Mouse (Mus musculus) MEL (cell line): ENCODE measurements at regions not wholly inside any gene's neighbourhood (a gene's known extent, or its start where the extent isn't known, plus 50 kb on each side); places are given as distances from the start of the nearest gene placed in this dataset.

ENCODE experiments used
- DNase-seq: peaks from one replicate; pipeline ENCODE4 v3.0.0; 2011; ENCODE audit warnings: low read depth, low spot score
- H3K27ac ChIP-seq: 2 replicates; pipeline ENCODE4 v1.5.1; 2012; ENCODE audit warnings: low read depth, mild to moderate bottlenecking, control low read depth, low read length, moderate library complexity; ENCODE audit not compliant: control insufficient read depth
- H3K27me3 ChIP-seq, 2 experiments: fragments of 150-350 bp in 1 of 2; sonication (generic) in 1 of 2; 2 replicates each; pipeline ENCODE4 v1.6.1; 2012; ENCODE audit warnings: low read length in 2 of 2, mild to moderate bottlenecking in 2 of 2, improper control_type of control experiment in 1 of 2, moderate library complexity in 1 of 2; ENCODE audit not compliant: insufficient read depth in 2 of 2, control insufficient read depth in 1 of 2
- H3K36me3 ChIP-seq, 2 experiments: 2 replicates each; pipeline ENCODE4 v1.6.1; 2012 to 2014; ENCODE audit warnings: low read length in 2 of 2, improper control_type of control experiment in 1 of 2, inconsistent platforms in 1 of 2, mild to moderate bottlenecking in 1 of 2; ENCODE audit not compliant: insufficient read depth in 2 of 2, control insufficient read depth in 1 of 2
- H3K4me1 ChIP-seq, 2 experiments: fragments of 150-350 bp in 1 of 2; sonication (generic) in 1 of 2; 2 replicates each; pipeline ENCODE4 v1.6.1; 2012; ENCODE audit warnings: low read length in 2 of 2, improper control_type of control experiment in 1 of 2, mild to moderate bottlenecking in 1 of 2; ENCODE audit not compliant: insufficient read depth in 2 of 2, control insufficient read depth in 1 of 2
- H3K4me3 ChIP-seq, 2 experiments: fragments of 150-350 bp in 1 of 2; sonication (generic) in 1 of 2; 2 replicates each; pipeline ENCODE4 v1.5.1; 2012; ENCODE audit warnings: low read depth in 2 of 2, low read length in 2 of 2, mild to moderate bottlenecking in 2 of 2, moderate library complexity in 2 of 2, control low read depth in 1 of 2, improper control_type of control experiment in 1 of 2; ENCODE audit not compliant: control insufficient read depth in 1 of 2, insufficient read depth in 1 of 2
- H3K79me2 ChIP-seq: 2 replicates; pipeline ENCODE4 v1.6.1; 2012; ENCODE audit warnings: mild to moderate bottlenecking, low read length, moderate library complexity; ENCODE audit not compliant: control insufficient read depth, poor library complexity, insufficient read depth
- H3K9ac ChIP-seq: 2 replicates; pipeline ENCODE4 v1.6.1; 2012; ENCODE audit warnings: low read depth, mild to moderate bottlenecking, control low read depth, low read length, moderate library complexity; ENCODE audit not compliant: control insufficient read depth, poor library complexity, severe bottlenecking
- H3K9me3 ChIP-seq: fragments of 150-350 bp; sonication (generic); replicated peaks from 2 replicates; pipeline ENCODE4 v1.6.1; 2012; ENCODE audit warnings: mild to moderate bottlenecking, low read length, improper control_type of control experiment, moderate library complexity; ENCODE audit not compliant: insufficient read depth
- BHLHE40 ChIP-seq: IDR thresholded peaks from 2 replicates; pipeline ENCODE4 v1.6.1; 2012; ENCODE audit warnings: low read depth, mild to moderate bottlenecking, inconsistent platforms, low read length, improper control_type of control experiment, borderline replicate concordance
- CHD2 ChIP-seq: IDR thresholded peaks from 2 replicates; pipeline ENCODE4 v1.6.1; 2011; ENCODE audit warnings: low read length, improper control_type of control experiment
- CTCF ChIP-seq, 3 experiments: IDR thresholded peaks in 2 of 3; conservative IDR thresholded peaks in 1 of 3; 2 replicates each; pipeline ENCODE4 v1.5.1; 2011 to 2012; ENCODE audit warnings: low read length in 3 of 3, low read depth in 2 of 3, mild to moderate bottlenecking in 2 of 3, improper control_type of control experiment in 1 of 3, inconsistent platforms in 1 of 3, mixed read lengths in 1 of 3, moderate library complexity in 1 of 3; ENCODE audit not compliant: control insufficient read depth in 1 of 3, insufficient read depth in 1 of 3, poor library complexity in 1 of 3, severe bottlenecking in 1 of 3
- E2F4 ChIP-seq: IDR thresholded peaks from 2 replicates; pipeline ENCODE4 v1.6.1; 2011; ENCODE audit warnings: low read depth, low read length, improper control_type of control experiment, borderline replicate concordance
- ELF1 ChIP-seq: IDR thresholded peaks from 2 replicates; pipeline ENCODE4 v1.6.1; 2014; ENCODE audit warnings: low read depth, mild to moderate bottlenecking, inconsistent platforms, low read length, improper control_type of control experiment, moderate library complexity
- HCFC1 ChIP-seq: IDR thresholded peaks from 2 replicates; pipeline ENCODE4 v1.6.1; 2012; ENCODE audit warnings: low read depth, mild to moderate bottlenecking, inconsistent platforms, low read length, improper control_type of control experiment, moderate library complexity
- JUND ChIP-seq: IDR thresholded peaks from 2 replicates; pipeline ENCODE4 v1.6.1; 2011; ENCODE audit warnings: low read depth, mild to moderate bottlenecking, improper control_type of control experiment, low read length
- KAT2A ChIP-seq: conservative IDR thresholded peaks from 2 replicates; pipeline ENCODE4 v1.6.1; 2012; ENCODE audit warnings: low read depth, low read length, improper control_type of control experiment, inconsistent platforms
- MAFK ChIP-seq: IDR thresholded peaks from 2 replicates; pipeline ENCODE4 v1.6.1; 2011; ENCODE audit warnings: low read depth, mild to moderate bottlenecking, low read length, improper control_type of control experiment, borderline replicate concordance
- MAX ChIP-seq: IDR thresholded peaks from 2 replicates; pipeline ENCODE4 v1.6.1; 2011; ENCODE audit warnings: low read length, improper control_type of control experiment
- MAZ ChIP-seq: IDR thresholded peaks from 2 replicates; pipeline ENCODE4 v1.6.1; 2012; ENCODE audit warnings: low read depth, mild to moderate bottlenecking, inconsistent platforms, low read length, improper control_type of control experiment
- MXI1 ChIP-seq: IDR thresholded peaks from 2 replicates; pipeline ENCODE4 v1.6.1; 2011; ENCODE audit warnings: mild to moderate bottlenecking, low read depth, low read length, improper control_type of control experiment
- MYC ChIP-seq: IDR thresholded peaks from 2 replicates; pipeline ENCODE4 v1.6.1; 2011; ENCODE audit warnings: low read depth, mild to moderate bottlenecking, low read length, improper control_type of control experiment, moderate library complexity
- NELFE ChIP-seq: IDR thresholded peaks from 2 replicates; pipeline ENCODE4 v1.6.1; 2011; ENCODE audit warnings: low read depth, low read length, improper control_type of control experiment
- POLR2A ChIP-seq, 2 experiments: IDR thresholded peaks; 2 replicates each; pipeline ENCODE4 v1.6.1; 2011 to 2012; ENCODE audit warnings: low read length in 2 of 2, mild to moderate bottlenecking in 2 of 2, control low read depth in 1 of 2, improper control_type of control experiment in 1 of 2, low read depth in 1 of 2, moderate library complexity in 1 of 2; ENCODE audit not compliant: control insufficient read depth in 1 of 2, insufficient read depth in 1 of 2, poor library complexity in 1 of 2
- POLR2AphosphoS5 ChIP-seq: IDR thresholded peaks from 2 replicates; pipeline ENCODE4 v1.6.1; 2012; ENCODE audit warnings: low read depth, borderline replicate concordance, mild to moderate bottlenecking, inconsistent platforms, low read length, moderate library complexity, mixed read lengths
- RCOR1 ChIP-seq: IDR thresholded peaks from 2 replicates; pipeline ENCODE4 v1.6.1; 2012; ENCODE audit warnings: low read depth, mild to moderate bottlenecking, inconsistent platforms, low read length, improper control_type of control experiment
- TCF12 ChIP-seq: IDR thresholded peaks from 2 replicates; pipeline ENCODE4 v1.6.1; 2014; ENCODE audit warnings: low read depth, mild to moderate bottlenecking, inconsistent platforms, low read length, improper control_type of control experiment, moderate library complexity
- ZKSCAN1 ChIP-seq: IDR thresholded peaks from 2 replicates; pipeline ENCODE4 v1.6.1; 2012; ENCODE audit warnings: low read depth, mild to moderate bottlenecking, inconsistent platforms, low read length, improper control_type of control experiment, moderate library complexity
- ZMIZ1 ChIP-seq: IDR thresholded peaks from 2 replicates; pipeline ENCODE4 v1.6.1; 2012; ENCODE audit warnings: low read depth, mild to moderate bottlenecking, inconsistent platforms, low read length, improper control_type of control experiment, moderate library complexity

GRCm38 (mm10) chr12:113421716-113422595 lies 67.4 kb upstream of the Adam6b start:
- Histone ChIP-seq H3K4me1 (no peaks in the 10 kb centered on the region), H3K9ac (no peak overlapping the region), H3K9me3 (no peaks in the 10 kb centered on the region), H3K79me2 (no peaks in the 10 kb centered on the region)
- TF ChIP-seq RCOR1 (no peak), E2F4 (no peak), MXI1 (no peak), MAFK (no peak), MAX (no peak), CHD2 (no peak), ELF1 (no peak), BHLHE40 (no peak), NELFE (no peak), TCF12 (no peak), POLR2AphosphoS5 (no peak), MAZ (no peak), JUND (no peak), HCFC1 (no peak)
- TF ChIP-seq, all 39 proteins: peak for 0
- Histone ChIP-seq H3K27ac (no peak overlapping the region), H3K4me3 (no peak overlapping the region), H3K27me3 (no peaks in the 10 kb centered on the region), H3K36me3 (no peaks in the 10 kb centered on the region)
- DNase-seq: no peak

DNA sequence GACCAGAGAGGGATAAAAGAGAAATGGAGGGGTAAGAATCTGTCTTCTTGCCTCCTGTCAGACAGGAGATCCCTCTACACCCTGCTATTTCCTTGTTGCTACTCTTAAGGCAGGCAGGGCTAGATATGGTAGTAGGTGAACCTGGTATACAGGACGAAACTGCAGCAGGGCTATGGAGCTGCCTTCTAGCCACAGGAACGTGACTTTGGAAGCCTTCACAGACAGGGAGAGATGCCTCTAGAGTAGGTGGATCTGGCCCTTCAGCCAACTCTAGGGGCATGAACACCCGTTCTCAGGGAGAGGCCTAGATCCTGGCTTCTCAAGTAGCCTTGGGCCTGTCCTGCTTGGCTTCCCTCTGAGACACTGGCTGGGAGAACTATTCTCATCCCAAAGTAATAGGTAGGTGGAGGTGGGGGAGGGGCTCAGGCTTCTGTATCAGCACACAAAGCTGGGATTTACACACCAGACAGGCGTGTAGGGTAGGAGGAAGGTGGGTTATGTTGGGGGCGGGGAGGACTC lies 66.5 kb upstream of the Adam6b start:
- Histone ChIP-seq H3K27ac (no peak overlapping the region), H3K4me3 (no peak overlapping the region)

More for the DNA sequence above, 66.5 kb upstream of the Adam6b start:
- Histone ChIP-seq H3K27me3 (no peaks in the 10 kb centered on the region), H3K79me2 (no peaks in the 10 kb centered on the region), H3K36me3 (no peaks in the 10 kb centered on the region), H3K9ac (no peak overlapping the region), H3K4me1 (no peaks in the 10 kb centered on the region), H3K9me3 (no peaks in the 10 kb centered on the region)
- no peak for TF ChIP-seq ZMIZ1
- TF ChIP-seq CTCF (IDR thresholded peaks at IDR 0.05 in 2 of 3, conservative IDR thresholded peaks at IDR 0.05 in 1 of 3; ENCODE audit: control insufficient read depth in 1 of 3, insufficient read depth in 1 of 3, low read depth in 2 of 3, low read length in 3 of 3, poor library complexity in 1 of 3, severe bottlenecking in 1 of 3): no peak
- no peak for TF ChIP-seq ZKSCAN1
- TF ChIP-seq POLR2A (IDR thresholded peaks at IDR 0.05; ENCODE audit: control insufficient read depth in 1 of 2, insufficient read depth in 1 of 2, low read depth in 1 of 2, low read length in 2 of 2, poor library complexity in 1 of 2): no peak
- no peak for TF ChIP-seq MAZ
- TF ChIP-seq MXI1: no peak
- TF ChIP-seq POLR2AphosphoS5: no peak
- no peak for TF ChIP-seq MYC
- no peak for TF ChIP-seq KAT2A
- TF ChIP-seq TCF12: no peak
- no peak for DNase-seq
